Mouse (Mus musculus) frontal cortex, postnatal 36 days (tissue): ENCODE measurements at regions not wholly inside any gene's neighbourhood (a gene's known extent, or its start where the extent isn't known, plus 50 kb on each side); places are given as distances from the start of the nearest gene placed in this dataset.

Experiments
- DNase-seq, 2 experiments: peaks; one replicate each; pipeline ENCODE4 v3.0.0; 2022; ENCODE audit warnings: low spot score in 2 of 2

DNA sequence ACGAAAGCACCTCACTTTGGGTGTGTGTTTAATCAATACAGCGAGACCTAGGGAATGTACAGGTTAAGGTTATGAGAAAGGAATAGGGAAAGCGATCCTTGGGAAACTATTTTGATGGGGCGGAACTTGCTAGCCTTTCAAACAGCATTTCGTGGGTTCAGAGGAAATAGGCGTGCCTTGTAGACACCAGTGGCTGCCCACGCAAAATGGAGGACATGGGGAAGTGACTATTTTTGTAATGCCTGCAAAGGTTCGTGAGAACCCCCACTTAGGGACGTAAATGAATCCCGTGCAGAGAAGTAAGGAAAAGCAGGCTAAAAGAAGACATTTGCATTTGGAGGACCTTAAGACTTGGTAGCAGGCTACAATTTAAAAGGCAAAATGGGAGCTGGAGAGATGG lies 114.1 kb upstream of the Ppm1h start:
- no peak for DNase-seq

DNA sequence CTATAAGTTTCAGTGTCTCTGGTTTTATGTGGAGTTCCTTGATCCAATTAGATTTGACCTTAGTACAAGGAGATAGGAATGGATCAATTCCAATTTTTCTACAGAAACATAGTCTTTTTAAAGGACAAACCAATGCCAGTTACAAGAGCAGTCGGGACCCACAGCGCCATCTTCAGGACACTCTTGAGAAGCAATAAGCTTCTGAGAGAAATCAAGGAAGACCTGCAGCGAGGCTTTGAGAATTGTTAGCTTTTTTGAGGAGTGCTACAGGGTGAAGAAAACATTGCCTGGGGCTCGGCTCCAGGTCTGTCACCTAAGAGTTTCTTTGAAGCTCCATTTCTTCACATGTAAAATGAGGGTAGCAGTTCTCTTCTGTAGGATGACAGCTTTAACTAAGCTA lies 112.0 kb upstream of the Ppm1h start:
- no peak for DNase-seq

- peak in 1 of 2 experiments; percentile 18 for DNase-seq
Observed at GRCm38 (mm10) chr10:122569546-122570202, 108.9 kb upstream of the Ppm1h start.

DNA sequence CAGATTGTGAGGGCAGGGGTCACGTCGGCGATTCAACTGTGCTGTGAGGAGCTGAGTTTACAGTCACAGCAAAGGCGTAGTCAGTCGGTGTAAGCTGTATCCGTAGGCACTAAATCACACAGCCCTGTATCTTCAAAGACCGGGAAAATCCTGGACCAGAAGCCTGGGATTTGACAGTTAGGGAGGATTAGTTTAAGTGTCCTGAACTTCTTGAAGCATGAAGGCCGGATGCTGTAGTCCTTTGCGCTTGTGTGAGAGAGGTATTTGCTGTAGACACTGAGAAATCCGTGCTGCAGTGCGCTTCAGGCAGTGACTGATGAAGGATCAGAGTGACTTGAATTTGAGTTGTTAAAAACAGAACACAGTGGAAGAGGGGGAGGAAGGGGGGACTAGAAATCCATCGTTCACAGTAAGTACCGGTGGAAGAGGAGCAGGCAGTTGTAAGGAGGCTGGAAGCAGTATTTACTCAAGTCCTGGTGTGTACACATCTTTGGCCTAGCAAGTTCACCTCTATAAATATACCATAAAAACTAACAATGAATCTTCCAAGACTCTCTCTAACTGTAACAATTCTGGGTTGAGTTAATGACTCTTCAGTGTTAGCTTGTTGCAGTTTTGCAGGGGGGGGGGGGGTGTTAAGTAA lies 107.5 kb upstream of the Ppm1h start:
- DNase-seq, result no peak

DNA sequence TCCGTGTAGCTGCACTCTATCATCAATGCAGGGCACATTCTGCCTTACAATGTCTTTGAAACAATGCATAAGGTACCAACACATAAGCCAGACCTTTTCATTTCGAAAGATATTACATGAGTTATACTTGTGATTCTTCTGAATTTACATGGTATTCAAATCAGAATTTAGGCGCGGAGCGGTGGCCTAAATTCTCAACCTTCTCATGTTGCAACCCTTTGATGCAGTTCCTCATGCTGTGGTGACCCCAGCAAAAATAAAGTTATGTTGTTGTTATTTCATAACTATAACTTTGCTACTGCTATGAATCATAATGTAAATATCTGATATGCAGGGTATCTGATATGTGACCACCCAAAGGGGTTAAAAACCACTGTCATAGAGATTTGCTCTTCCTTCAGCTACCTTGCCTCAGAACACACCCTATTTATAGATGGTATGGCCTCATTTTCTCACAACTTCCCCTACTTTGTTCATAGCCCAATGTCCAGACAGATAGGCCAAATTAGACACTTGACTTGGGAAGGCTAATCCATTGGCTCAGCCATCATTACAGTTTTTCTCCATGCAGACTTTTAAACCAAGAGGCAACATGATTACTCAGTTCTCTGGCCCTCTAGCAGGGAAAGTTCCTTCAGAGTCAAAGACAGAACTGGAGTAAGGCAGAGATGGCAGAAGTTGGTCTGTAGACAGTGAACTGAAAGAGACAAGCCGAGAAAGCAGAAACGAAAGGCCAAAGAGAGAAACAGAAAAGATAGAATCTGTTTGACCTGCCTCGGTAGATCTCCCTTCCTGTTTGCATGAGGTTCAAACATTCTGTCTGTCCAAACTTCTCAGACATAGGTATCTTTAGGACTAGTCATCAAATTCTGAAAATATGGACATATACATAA lies 102.1 kb upstream of the Ppm1h start:
- no peak for DNase-seq

- no peak for DNase-seq
Observed at GRCm38 (mm10) chr10:122578209-122579001, 100.2 kb upstream of the Ppm1h start.

- no peak for DNase-seq
Observed at GRCm38 (mm10) chr10:122581096-122581495, 97.5 kb upstream of the Ppm1h start.

- no peak for DNase-seq
Observed at GRCm38 (mm10) chr10:122587541-122587940, 91.0 kb upstream of the Ppm1h start.

DNA sequence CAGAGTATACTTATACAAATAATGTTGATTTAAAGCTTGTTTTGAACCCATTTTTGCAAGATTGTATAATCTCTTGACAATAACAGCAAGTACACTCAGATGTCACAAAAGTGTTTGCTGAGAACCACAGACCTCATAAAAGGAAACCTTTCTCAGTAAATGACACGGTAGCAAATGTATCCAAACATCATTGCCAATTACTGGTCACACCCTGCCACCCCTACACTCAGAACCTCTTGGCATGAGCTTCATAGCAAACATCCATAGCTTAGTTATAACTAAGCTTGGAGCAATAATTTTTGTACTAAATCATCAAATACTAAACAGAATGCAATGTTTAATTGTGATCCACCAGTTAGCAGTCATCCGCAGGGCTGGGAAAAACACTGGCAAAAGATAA lies 79.1 kb upstream of the Ppm1h start:
- DNase-seq, result no peak

DNA sequence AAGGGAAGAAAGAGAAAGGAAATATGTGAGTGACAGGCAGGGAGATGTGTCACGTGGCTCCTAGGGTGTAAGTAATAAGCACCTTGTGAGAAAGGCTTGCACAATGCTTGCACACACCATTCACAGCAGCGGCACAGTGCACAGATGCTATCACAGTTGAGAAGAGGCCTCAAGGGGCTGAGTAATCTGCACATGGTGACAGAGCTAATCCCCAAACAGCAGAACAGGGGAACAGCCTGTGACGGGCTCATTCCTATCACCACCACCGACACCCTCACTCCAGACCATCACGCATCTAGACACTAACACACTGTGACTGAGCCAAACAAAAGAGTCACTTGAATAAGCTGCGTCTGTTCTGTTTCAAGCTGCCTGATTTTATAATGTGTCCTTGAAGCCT lies 76.2 kb upstream of the Ppm1h start:
- peak in 1 of 2 experiments; percentile 3 for DNase-seq

GRCm38 (mm10) chr10:122603960-122604359 lies 74.6 kb upstream of the Ppm1h start:
- DNase-seq, result no peak

GRCm38 (mm10) chr10:122613281-122613680 lies 65.3 kb upstream of the Ppm1h start:
- no peak for DNase-seq

DNA sequence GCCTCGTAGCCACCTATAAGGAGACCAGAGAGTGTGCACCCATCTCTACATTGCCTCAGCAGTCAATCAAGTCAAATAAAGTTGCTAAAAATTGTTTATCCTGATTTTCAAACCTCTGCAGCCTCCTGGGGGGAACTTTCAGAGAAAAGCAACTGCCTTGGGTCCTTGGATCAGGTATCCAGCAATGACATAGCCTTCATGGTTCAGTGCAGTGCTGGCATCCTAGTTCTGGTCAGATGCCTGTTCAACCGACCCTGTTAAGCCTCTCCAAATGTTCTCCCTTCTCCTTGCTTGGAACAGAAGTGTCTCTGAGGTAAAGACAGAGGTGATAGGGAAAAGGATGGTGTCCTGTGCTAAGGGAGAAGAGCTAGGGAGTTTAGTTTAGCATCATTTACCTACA lies 64.7 kb upstream of the Ppm1h start:
- DNase-seq, result no peak

GRCm38 (mm10) chr10:122614720-122615119 lies 63.8 kb upstream of the Ppm1h start:
- no peak for DNase-seq

GRCm38 (mm10) chr10:122615658-122616057 lies 62.9 kb upstream of the Ppm1h start:
- no peak for DNase-seq

GRCm38 (mm10) chr10:122616385-122616784 lies 62.2 kb upstream of the Ppm1h start:
- DNase-seq, result no peak

- DNase-seq, result no peak
Observed at GRCm38 (mm10) chr10:122618854-122619253, 59.7 kb upstream of the Ppm1h start.

- DNase-seq, result no peak
Observed at GRCm38 (mm10) chr10:122619406-122620116, 59.0 kb upstream of the Ppm1h start.
